Mouse (Mus musculus) heart, adult 2 months (tissue): ENCODE results near the gene Arid4b.

ENCODE experiments used
- CTCF ChIP-seq: fragments of 200-600 bp; IDR thresholded peaks from 2 replicates; pipeline ENCODE4 v1.8.1; 2022; ENCODE audit warnings: antibody characterized with exemption, mild to moderate bottlenecking, moderate library complexity
- EP300 ChIP-seq: fragments of 200-500 bp; IDR thresholded peaks from 2 replicates; pipeline ENCODE4 v1.6.1; 2011; ENCODE audit warnings: low read depth, low read length, control low read depth; ENCODE audit not compliant: insufficient read depth
- POLR2A ChIP-seq: fragments of 200-500 bp; IDR thresholded peaks from 2 replicates; pipeline ENCODE4 v1.6.1; 2011; ENCODE audit warnings: mild to moderate bottlenecking, low read depth, low read length, control low read depth; ENCODE audit not compliant: insufficient read depth

GRCm38 (mm10) chr13:14049878-14050277 lies 13.2 kb upstream of the Arid4b start:
- TF ChIP-seq CTCF (no peak), POLR2A (no peak), EP300 (no peak)
